ENCODE assay signal across 25 mouse cellular contexts in genomic region chrX:106628514-106628913, GRCm38 (mm10). TPM values are rescaled to one million over a fixed set of nuclear protein-coding genes. Genes with fewer than 3 reads are reported as not detected.
A peak's percentile ranks its signal among the peaks of the same experiment; 100 is the strongest.
DNase-seq lines count a peak whose midpoint lies in the region; ATAC-seq lines count a peak whose summit lies in the region.
"Had no signal": no experiment of that assay in that cellular context is flagged by ENCODE, and none has a peak within 500 bp of the region (broad histone marks: within the 10 kb centered on the region; RNA-seq: fewer than 3 reads in every experiment).

No protein-coding gene starts in this region.

- H3K4me3 ChIP-seq in forebrain, embryonic 15.5 days, result no peak overlapping the region
- H3K4me3 ChIP-seq: embryonic facial prominence, embryonic 13.5 days; forebrain, embryonic 13.5 days; heart, embryonic 10.5 days; hindbrain, embryonic 13.5 days had no signal

- peak; percentile 2 for DNase-seq in CD4-positive helper T cell, adult 2 months (ENCODE audit: low read depth, low spot score)
- DNase-seq in thymus, postnatal 36 days, result no peak
- DNase-seq: adrenal gland, postnatal 14 days; cerebellum, adult 11-12 months; cerebellum, adult 9-10 months; cerebellum, postnatal 36 days; gastrocnemius, postnatal 36 days; heart, adult 18-20 months; heart, postnatal 10 days had no signal

- H3K9me3 ChIP-seq in forebrain, embryonic 15.5 days, result no peaks in the 10 kb centered on the region
- H3K9me3 ChIP-seq: embryonic facial prominence, embryonic 13.5 days; forebrain, embryonic 13.5 days; G1E; heart, embryonic 10.5 days; hindbrain, embryonic 13.5 days had no signal

- H3K4me2 ChIP-seq in forebrain, embryonic 15.5 days (replicated peaks), result no peak overlapping the region
- H3K4me2 ChIP-seq: embryonic facial prominence, embryonic 13.5 days; forebrain, embryonic 13.5 days; hindbrain, embryonic 13.5 days had no signal

- H3K36me3 ChIP-seq in forebrain, embryonic 15.5 days, result no peaks in the 10 kb centered on the region
- H3K36me3 ChIP-seq: embryonic facial prominence, embryonic 13.5 days; G1E; heart, embryonic 10.5 days; hindbrain, embryonic 13.5 days had no signal

- H3K27ac ChIP-seq in forebrain, embryonic 15.5 days (replicated peaks), result no peak overlapping the region
- H3K27ac ChIP-seq: embryonic facial prominence, embryonic 13.5 days; forebrain, embryonic 13.5 days; heart, embryonic 10.5 days; hindbrain, embryonic 13.5 days; hindbrain, postnatal 0 days had no signal

- no peak overlapping the region for H3K9ac ChIP-seq in forebrain, embryonic 15.5 days (replicated peaks)
- H3K9ac ChIP-seq: embryonic facial prominence, embryonic 13.5 days; forebrain, embryonic 13.5 days; hindbrain, embryonic 13.5 days had no signal

- ATAC-seq in activated CD4-positive, CD25-positive, alpha-beta regulatory T cell, adult 4 months, result peak; percentile 60
- ATAC-seq in inflammation-experienced regulatory T-cells, adult 6 months, result peak; percentile 58
- peak; percentile 71; the same call in 1 of the 2 replicates for ATAC-seq in neutrophil, adult 5-6 weeks (ENCODE audit: extremely low read depth, insufficient number of reproducible peaks, low FRiP score, poor library complexity, severe bottlenecking)
- ATAC-seq in erythroblast, adult 5-6 weeks (replicated peaks; ENCODE audit: low FRiP score, poor library complexity, severe bottlenecking), result no peak
- no peak for ATAC-seq in forebrain, embryonic 15.5 days (replicated peaks)
- ATAC-seq: forebrain, embryonic 13.5 days; hindbrain, postnatal 0 days; intestine, embryonic 16.5 days had no signal

- WGBS in forebrain, embryonic 15.5 days, result 93% methylated on average over 1 of the region's 1 CpGs

- H3K27me3 ChIP-seq in forebrain, embryonic 15.5 days, result no peaks in the 10 kb centered on the region
- H3K27me3 ChIP-seq: embryonic facial prominence, embryonic 13.5 days; forebrain, embryonic 13.5 days; hindbrain, embryonic 13.5 days had no signal

- H3K4me1 ChIP-seq in forebrain, embryonic 15.5 days, result no peaks in the 10 kb centered on the region
- H3K4me1 ChIP-seq: embryonic facial prominence, embryonic 13.5 days; forebrain, embryonic 13.5 days; heart, embryonic 10.5 days; hindbrain, embryonic 13.5 days had no signal

RNA-seq across cellular contexts. Expression of gene Cysltr1, which starts 25.0 kb away (rescaled TPM):
- polyA plus RNA-seq in activated CD4-positive, CD25-positive, alpha-beta regulatory T cell, adult 4 months (2017; shearing (Covaris generic)), result 1 to 10 TPM; 4.3 to 6.5 TPM
- 1 to 10 TPM; 3.1 to 4.2 (median 3.8) TPM for polyA plus RNA-seq in inflammation-experienced regulatory T-cells, adult 6 months (2017; shearing (Covaris generic))
- total RNA-seq in neutrophil, adult 5-6 weeks (2017), result 0.74 and 3.1 TPM in 2 replicates
- 0.19 and 3.6 TPM in 2 replicates for total RNA-seq in erythroblast, adult 5-6 weeks (2015; ENCODE audit: low replicate concordance)
- 0.42 and 3.0 TPM in 2 replicates for total RNA-seq in erythroblast, adult 5-6 weeks (2017; ENCODE audit: low replicate concordance)
- polyA plus RNA-seq in forebrain, embryonic 15.5 days (2015; fragmentation: Nextera tagmentation; extraction: Ambion mirVana), result 0.09 and 0.22 TPM in 2 replicates
- polyA plus RNA-seq: C2C12, G1E had no signal

RNA-seq across cellular contexts. Expression of gene Gm5127, which starts 45.5 kb away (rescaled TPM):
- polyA plus RNA-seq in activated CD4-positive, CD25-positive, alpha-beta regulatory T cell, adult 4 months (2017; shearing (Covaris generic)), result 1 to 10 TPM; 2.3 to 4.4 TPM
- polyA plus RNA-seq in inflammation-experienced regulatory T-cells, adult 6 months (2017; shearing (Covaris generic)), result 1 to 10 TPM; 1.7 to 2.8 (median 2.7) TPM
- 1.3 and 1.8 TPM in 2 replicates for total RNA-seq in neutrophil, adult 5-6 weeks (2017)
- total RNA-seq in erythroblast, adult 5-6 weeks (2015; ENCODE audit: low replicate concordance), result not detected in 2 replicates
- not detected in 2 replicates for total RNA-seq in erythroblast, adult 5-6 weeks (2017; ENCODE audit: low replicate concordance)
- 0.09 and 0.17 TPM in 2 replicates for polyA plus RNA-seq in forebrain, embryonic 15.5 days (2015; fragmentation: Nextera tagmentation; extraction: Ambion mirVana)
- total RNA-seq: adrenal gland, adult 18-20 months; adrenal gland, postnatal 14 days; G1E; gastrocnemius, adult 8-10 months; gastrocnemius, postnatal 36 days; heart, adult 18-20 months; heart, postnatal 10 days; hematopoietic stem cell, adult 5-6 weeks had no signal
- polyA plus RNA-seq: C2C12; embryonic facial prominence, embryonic 13.5 days; forebrain, embryonic 13.5 days; G1E; intestine, embryonic 16.5 days had no signal

Comparison
In these comparisons a context has a peak if more than half of its experiments do, and no peak if none do; other contexts are left out.
1. ATAC-seq: peak in activated CD4-positive, CD25-positive, alpha-beta regulatory T cell, adult 4 months (single experiment), inflammation-experienced regulatory T-cells, adult 6 months (single experiment) and neutrophil, adult 5-6 weeks (single experiment); none in erythroblast, adult 5-6 weeks (single experiment) and forebrain, embryonic 15.5 days (single experiment).